Mouse (Mus musculus) lung, embryonic 15.5 days (tissue): ENCODE measurements around the gene Plekhh3. TPM values are rescaled to one million over a fixed set of nuclear protein-coding genes. Genes with fewer than 3 reads are reported as not detected.

Source experiments
- ATAC-seq: fragments of 200-750 bp; cut with Nextera tagmentation; 2 replicates; pipeline ENCODE4 v1.8.0; 2017; ENCODE audit warnings: moderate number of reproducible peaks, borderline replicate concordance; ENCODE audit not compliant: low FRiP score, low TSS enrichment; ENCODE audit errors: extremely low read depth
- H3K27ac ChIP-seq: fragments of 300-500 bp; sonication (generic); 2 replicates; pipeline ENCODE4 v1.5.1; 2015; ENCODE audit warnings: moderate library complexity, mild to moderate bottlenecking, inconsistent platforms
- H3K27me3 ChIP-seq: fragments of 300-500 bp; sonication (generic); 2 replicates; pipeline ENCODE4 v1.6.1; 2015; ENCODE audit warnings: inconsistent platforms
- H3K36me3 ChIP-seq: fragments of 300-500 bp; sonication (generic); 2 replicates; pipeline ENCODE4 v1.6.1; 2015; ENCODE audit warnings: inconsistent platforms
- H3K4me1 ChIP-seq: fragments of 300-500 bp; sonication (generic); 2 replicates; pipeline ENCODE4 v1.6.1; 2015; ENCODE audit warnings: inconsistent platforms
- H3K4me2 ChIP-seq: fragments of 300-500 bp; sonication (generic); 2 replicates; pipeline ENCODE4 v1.6.1; 2015; ENCODE audit warnings: inconsistent platforms, mild to moderate bottlenecking, moderate library complexity
- H3K4me3 ChIP-seq: fragments of 300-500 bp; sonication (generic); 2 replicates; pipeline ENCODE4 v1.5.1; 2015; ENCODE audit warnings: mild to moderate bottlenecking, inconsistent platforms
- H3K9ac ChIP-seq: fragments of 300-500 bp; sonication (generic); 2 replicates; pipeline ENCODE4 v1.6.1; 2015; ENCODE audit warnings: inconsistent platforms
- H3K9me3 ChIP-seq: fragments of 300-500 bp; sonication (generic); 2 replicates; pipeline ENCODE4 v1.6.1; 2016; ENCODE audit warnings: inconsistent platforms
- WGBS: fragments of 180-500 bp; shearing (Covaris S2); methylation state at CpG from one replicate; pipeline ENCODE4 v1.1.7; 2015; 5-methylcytosine and 5-hydroxymethylcytosine counted together
- polyA plus RNA-seq: library from polyadenylated mRNA; unstranded; fragments of >200 nt; fragmentation: Nextera tagmentation; extraction: Ambion mirVana; gene quantifications from 2 replicates; pipeline ENCODE4 v1.2.1, GENCODE M21; 2015

The Plekhh3 gene
- polyA plus RNA-seq, 1 experiment from 2014 or later = 19.8 TPM

DNA sequence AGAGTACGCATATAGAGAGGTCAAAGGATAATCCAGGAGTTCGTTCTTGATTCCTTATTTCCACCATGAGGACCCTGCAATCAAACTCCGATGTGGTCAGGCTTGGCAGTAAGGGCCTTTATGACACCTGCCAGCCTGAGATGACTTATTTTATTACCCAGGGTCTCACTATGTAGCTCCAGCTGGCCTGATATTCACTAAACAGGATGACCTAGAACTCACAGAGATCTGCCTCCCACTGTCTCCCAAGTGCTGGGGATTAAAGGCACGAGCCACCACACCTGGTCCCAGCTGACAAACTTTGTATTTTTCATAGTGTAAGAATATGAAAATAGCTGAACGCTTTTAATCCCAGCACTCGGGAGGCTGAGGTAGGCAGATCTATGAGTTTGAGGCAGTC is 16.0 kb downstream of the Plekhh3 start:
- 66% methylated on average over 6 of the region's 6 CpGs for WGBS
- no peak overlapping the region for H3K4me3 ChIP-seq

DNA sequence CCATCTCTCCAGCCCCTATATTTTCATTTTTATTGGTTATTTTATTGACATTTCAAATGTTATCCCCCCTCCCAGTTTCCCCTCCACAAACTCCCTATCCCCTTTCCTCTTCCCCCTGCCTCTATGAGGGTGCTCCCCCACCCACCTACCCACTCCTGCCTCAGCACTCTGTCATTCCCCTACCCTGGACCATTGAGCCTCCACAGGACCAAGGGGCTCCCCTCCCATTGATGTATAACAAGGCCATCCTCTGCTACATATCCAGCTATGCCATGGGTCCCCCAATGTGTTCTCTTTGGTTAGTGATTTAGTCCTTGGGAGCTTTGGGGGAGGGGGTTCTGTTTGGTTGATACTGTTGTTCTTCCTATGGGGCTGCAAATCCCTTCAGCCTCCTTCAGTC is 16.5 kb downstream of the Plekhh3 start:
- no peak overlapping the region for H3K4me3 ChIP-seq
- H3K9ac ChIP-seq = no peak overlapping the region
- no peaks in the 10 kb centered on the region for H3K36me3 ChIP-seq
- no peak for ATAC-seq
- H3K27me3 ChIP-seq = no peaks in the 10 kb centered on the region
- no peaks in the 10 kb centered on the region for H3K9me3 ChIP-seq
- no peak overlapping the region for H3K4me2 ChIP-seq
- H3K4me1 ChIP-seq = peaks cover 17% of the 10 kb centered on the region
- H3K27ac ChIP-seq = no peak overlapping the region

More for the DNA sequence above, 16.0 kb downstream of the Plekhh3 start:
- no peak overlapping the region for H3K27ac ChIP-seq
- peaks cover 12% of the 10 kb centered on the region for H3K4me1 ChIP-seq
- no peaks in the 10 kb centered on the region for H3K9me3 ChIP-seq
- H3K27me3 ChIP-seq = no peaks in the 10 kb centered on the region
- ATAC-seq = no peak
- peak overlapping the region; percentile 89; the same call in 1 of the 2 replicates for H3K4me2 ChIP-seq
- no peaks in the 10 kb centered on the region for H3K36me3 ChIP-seq
- no peak overlapping the region for H3K9ac ChIP-seq

DNA sequence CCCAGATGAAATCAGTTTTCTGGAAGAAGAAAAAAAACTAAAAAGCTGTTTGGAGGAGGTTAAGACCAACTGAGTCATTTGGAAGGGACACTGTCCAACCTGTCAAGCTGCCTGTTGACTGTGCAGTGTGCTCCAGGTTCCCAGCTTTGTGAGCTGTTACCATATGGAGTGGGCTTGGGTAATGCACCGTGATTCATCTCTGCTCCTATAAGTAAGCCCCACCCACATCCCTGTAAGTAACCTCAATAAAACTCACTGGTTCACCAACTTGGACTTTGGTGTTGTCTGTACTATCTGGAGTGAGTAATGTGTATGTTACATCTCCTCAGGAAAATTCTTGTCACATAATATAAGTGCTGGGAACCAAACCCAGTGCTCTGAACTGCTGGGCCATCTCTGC is 18.3 kb downstream of the Plekhh3 start:
- WGBS = 59% methylated on average over 1 of the region's 1 CpGs
- H3K4me1 ChIP-seq = peaks cover 24% of the 10 kb centered on the region
- H3K4me2 ChIP-seq = no peak overlapping the region
- H3K4me3 ChIP-seq = no peak overlapping the region
- no peaks in the 10 kb centered on the region for H3K9me3 ChIP-seq
- H3K9ac ChIP-seq = no peak overlapping the region
- H3K27ac ChIP-seq = no peak overlapping the region
- no peaks in the 10 kb centered on the region for H3K27me3 ChIP-seq
- no peak for ATAC-seq
- H3K36me3 ChIP-seq = no peaks in the 10 kb centered on the region

DNA sequence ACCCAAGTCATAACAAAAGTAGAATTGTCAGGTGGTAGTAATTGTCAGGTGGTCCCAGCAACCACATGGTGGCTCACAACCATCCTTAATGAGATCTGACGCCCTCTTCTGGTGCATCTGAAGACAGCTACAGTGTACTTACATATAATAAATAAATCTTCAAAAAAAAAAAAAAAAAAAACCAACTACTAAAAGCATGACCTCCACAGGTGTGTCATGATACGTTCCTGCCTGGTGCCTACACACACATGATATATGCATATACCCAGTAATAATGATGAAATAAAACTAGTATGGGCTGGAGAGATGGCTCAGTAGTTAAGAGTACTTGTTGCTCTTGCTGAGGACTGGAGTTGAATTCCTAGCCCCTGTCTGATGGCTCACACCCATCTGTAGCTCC is 20.1 kb downstream of the Plekhh3 start:
- no peak overlapping the region for H3K4me3 ChIP-seq
- WGBS = 60% methylated on average over 2 of the region's 2 CpGs
- no peak overlapping the region for H3K4me2 ChIP-seq
- no peak overlapping the region for H3K9ac ChIP-seq
- H3K36me3 ChIP-seq = no peaks in the 10 kb centered on the region
- no peak for ATAC-seq
- H3K27me3 ChIP-seq = no peaks in the 10 kb centered on the region
- H3K27ac ChIP-seq = no peak overlapping the region
- H3K9me3 ChIP-seq = no peaks in the 10 kb centered on the region
- H3K4me1 ChIP-seq = peaks cover 23% of the 10 kb centered on the region

DNA sequence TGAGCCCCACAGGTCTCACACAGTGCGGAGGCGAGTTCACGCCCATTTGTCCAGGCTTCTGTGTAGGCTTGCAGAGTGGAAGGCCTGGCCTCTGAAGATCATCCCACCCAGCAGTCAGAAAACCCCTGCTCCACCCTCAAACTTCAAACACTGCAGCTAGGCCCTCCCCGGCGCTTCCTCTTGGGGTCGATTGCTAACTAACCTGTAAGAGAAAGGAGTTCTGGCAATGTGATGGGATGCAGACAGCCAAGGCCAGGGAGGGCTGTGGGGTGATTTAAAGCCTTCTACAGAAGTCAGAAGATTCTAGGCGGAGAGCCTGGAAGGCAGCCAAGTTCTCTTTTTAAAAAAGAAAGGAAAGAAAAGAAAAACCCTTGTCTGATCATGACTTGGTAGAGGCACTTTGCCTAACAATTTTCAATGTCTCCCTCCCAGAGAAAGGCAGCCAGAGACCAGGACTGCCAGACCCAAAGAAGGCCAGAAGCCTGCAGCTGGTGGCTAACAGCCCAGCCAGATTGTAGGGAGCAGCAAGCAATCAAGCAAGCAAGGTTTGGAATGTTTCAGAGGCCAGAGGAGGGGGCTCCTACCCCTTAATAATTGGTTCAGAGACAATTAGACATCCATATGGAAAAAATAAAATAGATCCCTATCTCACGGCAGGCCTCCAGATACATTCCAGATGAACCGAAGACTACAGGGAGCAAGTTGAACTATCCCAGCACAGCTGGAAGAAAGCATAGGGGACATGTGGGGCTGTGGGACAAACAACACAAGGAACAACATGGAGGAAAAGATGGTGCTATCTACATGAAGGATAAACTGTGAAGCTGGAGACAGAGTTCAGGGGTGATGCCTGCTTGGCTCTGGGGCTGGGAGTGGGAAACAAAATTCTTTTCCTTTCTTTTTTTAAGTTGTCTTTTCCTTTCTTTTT is 21.7 kb downstream of the Plekhh3 start:
- H3K9me3 ChIP-seq = no peaks in the 10 kb centered on the region
- 32% methylated on average over 9 of the region's 9 CpGs for WGBS
- peak; percentile 55; the same call in 1 of the 2 replicates for ATAC-seq
- no peak overlapping the region for H3K4me3 ChIP-seq
- no peaks in the 10 kb centered on the region for H3K36me3 ChIP-seq
- peak overlapping the region; percentile 75 for H3K27ac ChIP-seq
- H3K4me2 ChIP-seq = no peak overlapping the region
- H3K9ac ChIP-seq = peak overlapping the region; percentile 5
- 0 out of 2 replicates have a peak, but pooled peaks cover 13% of the 10 kb centered on the region for H3K4me1 ChIP-seq
- no peaks in the 10 kb centered on the region for H3K27me3 ChIP-seq

DNA sequence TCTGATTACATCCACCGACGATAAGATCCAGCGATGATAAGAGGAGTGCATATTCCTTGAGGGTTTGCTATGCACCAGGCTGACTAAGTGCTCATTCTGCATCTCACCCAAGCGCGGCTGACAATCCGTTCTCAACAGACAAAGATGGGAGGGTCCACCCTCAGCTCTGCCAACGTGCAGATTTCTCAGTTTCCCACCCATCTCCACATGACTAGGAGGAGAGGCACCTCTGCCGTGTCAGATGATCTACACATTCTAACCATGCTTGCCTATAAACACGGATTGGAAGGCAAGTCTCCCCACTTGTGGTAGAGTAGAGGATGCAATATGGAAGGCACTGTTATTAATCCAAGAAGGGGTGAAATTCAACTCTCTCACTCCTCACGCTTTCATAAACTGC is 22.4 kb downstream of the Plekhh3 start:
- H3K4me3 ChIP-seq = no peak overlapping the region
- no peaks in the 10 kb centered on the region for H3K36me3 ChIP-seq
- no peaks in the 10 kb centered on the region for H3K27me3 ChIP-seq
- peak overlapping the region; percentile 75 for H3K27ac ChIP-seq
- no peak overlapping the region for H3K4me2 ChIP-seq
- no peak for ATAC-seq
- H3K9me3 ChIP-seq = no peaks in the 10 kb centered on the region
- peaks cover 16% of the 10 kb centered on the region for H3K4me1 ChIP-seq
- peak overlapping the region; percentile 5; the same call in 1 of the 2 replicates for H3K9ac ChIP-seq
- 61% methylated on average over 10 of the region's 10 CpGs for WGBS

DNA sequence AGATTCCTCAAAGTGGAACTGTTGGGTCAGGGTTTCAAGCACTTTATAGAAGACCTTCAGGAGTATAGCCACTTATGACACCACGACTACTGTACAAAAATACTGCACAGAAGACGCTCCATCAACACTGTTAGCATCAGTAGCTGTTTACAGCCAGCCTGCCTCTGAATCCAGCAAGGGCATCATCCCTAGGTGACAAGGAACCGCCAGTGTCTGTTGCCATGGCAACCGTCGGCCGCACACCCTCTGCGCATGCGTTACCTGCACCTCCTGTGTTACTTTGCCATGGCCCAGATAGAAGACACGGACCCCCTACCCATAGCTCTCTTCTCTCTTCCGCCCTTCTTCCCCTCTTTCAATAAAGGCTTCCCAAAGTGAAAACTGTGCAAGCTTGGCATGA is 24.8 kb downstream of the Plekhh3 start:
- H3K9me3 ChIP-seq = no peaks in the 10 kb centered on the region
- H3K36me3 ChIP-seq = no peaks in the 10 kb centered on the region
- no peak overlapping the region for H3K4me2 ChIP-seq
- 31% methylated on average over 10 of the region's 10 CpGs for WGBS
- H3K4me3 ChIP-seq = no peak overlapping the region
- H3K27ac ChIP-seq = no peak overlapping the region
- no peaks in the 10 kb centered on the region for H3K27me3 ChIP-seq
- no peak overlapping the region for H3K9ac ChIP-seq
- ATAC-seq = no peak
- peaks cover 20% of the 10 kb centered on the region for H3K4me1 ChIP-seq

DNA sequence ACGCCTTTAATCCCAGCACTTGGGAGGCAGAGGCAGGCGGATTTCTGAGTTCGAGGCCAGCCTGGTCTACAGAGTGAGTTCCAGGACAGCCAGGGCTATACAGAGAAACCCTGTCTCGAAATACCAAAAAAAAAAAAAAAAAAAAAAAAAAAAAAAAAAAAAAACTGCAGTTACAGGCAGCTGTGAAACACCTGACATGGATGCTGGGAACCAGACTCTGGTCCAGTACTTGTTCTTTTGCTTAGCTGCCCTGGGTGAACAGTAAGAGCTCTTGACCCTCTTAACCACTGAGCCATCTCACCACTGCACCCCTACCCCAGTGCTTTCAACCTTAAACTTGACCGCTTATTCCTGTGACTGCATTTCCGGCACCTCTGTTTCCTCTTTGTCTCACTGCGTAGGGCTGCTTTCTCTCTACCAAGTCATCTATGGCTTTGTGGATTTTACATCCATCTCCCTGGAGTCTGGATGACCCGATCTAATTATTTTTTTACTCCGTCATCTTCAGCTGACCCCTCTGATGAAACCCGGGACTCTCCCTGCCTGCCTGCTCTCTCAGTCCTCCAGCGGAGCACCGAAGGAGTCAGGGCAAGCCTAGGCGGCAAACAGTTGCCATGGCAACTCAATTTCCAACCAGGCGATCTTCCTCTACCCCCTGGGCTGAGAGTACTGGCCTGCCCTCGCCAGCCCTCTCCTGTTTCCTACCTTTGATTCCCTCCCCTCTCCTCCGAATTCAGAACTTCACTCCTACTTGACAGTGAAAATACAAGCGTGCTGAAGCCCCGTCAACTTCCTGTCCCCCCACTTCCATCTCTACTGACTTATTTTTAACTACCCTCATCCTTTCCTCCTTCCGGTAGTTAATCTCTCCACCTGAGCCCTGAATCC is 27.6 kb downstream of the Plekhh3 start:
- 15% methylated on average over 18 of the region's 19 CpGs for WGBS
- Histone ChIP-seq H3K27ac (no peak overlapping the region), H3K9me3 (no peaks in the 10 kb centered on the region), H3K9ac (no peak overlapping the region), H3K4me3 (peak overlapping the region; percentile 31), H3K4me2 (peak overlapping the region; percentile 57), H3K4me1 (peaks cover 20% of the 10 kb centered on the region), H3K36me3 (no peaks in the 10 kb centered on the region), H3K27me3 (no peaks in the 10 kb centered on the region)
- peak; percentile 40; the same call in 1 of the 2 replicates for ATAC-seq

DNA sequence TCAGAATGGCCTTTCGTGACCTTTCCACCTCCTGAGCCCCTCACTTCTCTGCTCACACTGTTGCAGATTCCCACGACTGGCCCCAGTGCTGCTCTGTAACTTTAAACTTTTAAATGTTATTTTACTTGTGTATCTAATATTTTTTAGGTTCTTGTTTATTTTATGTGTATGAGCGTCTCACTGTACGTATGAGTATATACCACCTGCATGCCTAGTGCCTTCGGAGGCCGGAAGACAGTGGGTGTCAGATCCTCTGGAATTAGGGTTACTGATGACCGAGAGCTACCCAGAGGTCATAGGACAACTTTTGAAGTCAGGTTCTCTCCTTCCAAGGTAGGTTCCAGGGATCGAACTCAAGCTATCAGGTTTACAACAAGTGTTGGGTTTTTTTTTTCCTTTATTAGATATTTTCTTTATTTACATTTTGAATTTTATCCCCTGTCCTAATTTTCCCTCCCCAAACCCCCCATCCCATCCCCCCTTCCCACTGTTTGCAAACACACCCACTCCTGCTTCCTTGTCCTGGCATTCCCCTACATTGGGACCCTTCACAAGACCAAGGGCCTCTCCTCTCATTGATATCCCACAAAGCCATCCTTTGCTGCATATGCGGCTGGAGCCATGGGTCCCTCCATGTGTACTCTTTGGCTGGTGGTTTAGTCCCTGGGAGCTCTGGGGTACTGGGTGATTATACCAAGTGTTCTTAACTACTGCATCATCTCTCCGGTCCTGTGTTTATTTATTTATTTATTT is 28.8 kb downstream of the Plekhh3 start:
- no peak for ATAC-seq

DNA sequence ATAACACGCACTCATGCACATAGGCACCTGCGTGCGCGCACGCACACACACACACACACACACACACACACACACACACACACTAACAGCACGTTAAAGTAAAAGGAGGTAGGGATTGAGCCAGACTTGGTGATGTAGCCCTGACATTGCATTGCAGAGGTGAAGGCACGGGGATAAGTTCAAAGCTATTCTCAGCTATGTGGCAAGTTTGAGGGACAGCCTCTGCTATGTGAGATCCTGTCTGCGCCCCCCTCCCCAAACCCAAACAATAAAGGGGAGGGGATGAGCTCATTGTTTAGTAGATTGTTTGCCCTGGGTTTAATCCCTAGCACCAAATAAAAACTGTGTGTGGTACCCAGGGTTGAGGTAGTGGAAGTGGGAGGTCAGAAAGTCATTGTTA is 30.1 kb downstream of the Plekhh3 start:
- no peak for ATAC-seq
- H3K9me3 ChIP-seq = no peaks in the 10 kb centered on the region
- H3K4me2 ChIP-seq = no peak overlapping the region
- no peak overlapping the region for H3K9ac ChIP-seq
- no peaks in the 10 kb centered on the region for H3K36me3 ChIP-seq
- H3K4me3 ChIP-seq = no peak overlapping the region
- peaks cover 28% of the 10 kb centered on the region for H3K4me1 ChIP-seq
- no peak overlapping the region for H3K27ac ChIP-seq
- no peaks in the 10 kb centered on the region for H3K27me3 ChIP-seq
- 77% methylated on average over 8 of the region's 8 CpGs for WGBS

More for the DNA sequence above, 28.8 kb downstream of the Plekhh3 start:
- Histone ChIP-seq H3K4me2 (no peak overlapping the region), H3K9ac (no peak overlapping the region), H3K27ac (no peak overlapping the region), H3K36me3 (no peaks in the 10 kb centered on the region), H3K4me1 (peaks cover 22% of the 10 kb centered on the region), H3K9me3 (no peaks in the 10 kb centered on the region), H3K4me3 (no peak overlapping the region), H3K27me3 (no peaks in the 10 kb centered on the region)
- WGBS = 79% methylated on average over 10 of the region's 10 CpGs

DNA sequence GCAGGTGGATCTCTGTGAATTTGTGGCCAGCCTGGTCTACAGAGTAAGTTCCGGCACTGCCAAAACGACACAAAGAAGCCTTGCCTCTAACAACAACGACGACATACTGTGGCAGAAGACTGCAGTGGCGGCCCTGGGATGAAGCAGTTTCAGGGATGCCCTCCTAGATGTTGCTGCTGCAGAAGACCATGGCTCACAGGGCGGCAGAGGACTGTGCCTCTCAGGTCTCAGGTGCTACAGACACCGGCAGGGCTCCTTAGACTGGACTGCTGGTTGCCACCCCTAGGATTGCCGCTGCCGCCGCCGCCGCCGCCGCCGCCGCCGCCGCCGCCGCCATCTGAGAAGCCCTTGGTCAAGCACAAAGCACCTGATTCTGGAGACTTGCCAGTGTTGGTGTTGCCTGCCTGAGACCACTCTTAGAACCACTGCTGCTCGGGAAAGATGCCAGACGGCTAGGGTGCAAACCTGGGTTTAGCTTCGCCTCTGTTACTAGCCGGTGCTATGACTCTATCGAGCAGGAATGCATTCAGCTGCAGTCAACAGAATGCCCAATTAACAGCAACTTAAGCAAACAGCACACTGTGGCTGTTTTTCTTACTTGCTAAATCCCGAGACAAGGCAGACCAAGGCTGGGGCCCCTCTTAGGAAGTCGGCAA is 30.9 kb downstream of the Plekhh3 start:
- WGBS = 30% methylated on average over 27 of the region's 27 CpGs
- ATAC-seq = no peak
- H3K4me1 ChIP-seq = peaks cover 28% of the 10 kb centered on the region
- no peaks in the 10 kb centered on the region for H3K36me3 ChIP-seq
- H3K4me3 ChIP-seq = peak overlapping the region; percentile 31
- H3K4me2 ChIP-seq = peak overlapping the region; percentile 57
- no peaks in the 10 kb centered on the region for H3K9me3 ChIP-seq
- H3K9ac ChIP-seq = peak overlapping the region; percentile 25; the same call in 1 of the 2 replicates
- H3K27ac ChIP-seq = peak overlapping the region; percentile 55
- H3K27me3 ChIP-seq = no peaks in the 10 kb centered on the region
